Mouse (Mus musculus): ENCODE measurements around the gene Acsbg2. TPM values are rescaled to one million over a fixed set of nuclear protein-coding genes. Genes with fewer than 3 reads are reported as not detected.
"Not testable (repeated sequence)": the region's sequence is repeated elsewhere in the genome, so short reads cannot be mapped to it uniquely, and the experiment has no call there.

The Acsbg2 gene
- not detected in 2 replicates for polyA plus RNA-seq (2015; fragmentation: Nextera tagmentation; extraction: Ambion mirVana)

DNA sequence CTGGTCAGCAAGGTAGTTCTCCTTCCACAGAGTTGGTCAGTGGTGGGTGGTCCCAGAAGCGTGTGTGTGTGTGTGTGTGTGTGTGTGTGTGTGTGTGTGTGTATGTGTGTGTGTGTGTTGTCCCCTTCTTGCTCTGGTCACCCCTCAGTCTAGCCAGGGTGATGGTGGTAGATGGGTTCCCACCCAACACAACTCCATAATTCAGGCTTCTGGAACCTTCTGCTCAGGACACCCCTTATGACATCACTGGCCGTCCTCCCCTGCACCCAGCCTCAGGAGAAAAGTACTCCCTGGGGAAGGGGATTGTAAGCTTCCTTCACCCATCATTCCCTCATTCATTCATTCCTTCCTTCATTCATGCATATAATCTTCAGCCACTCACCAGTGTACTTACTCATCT is at the start of gene Acsbg2:
Gene Acsbg2, minus strand, starts transcription at position 211 of the 400 bp plus-strand sequence.
- H3K9me3 ChIP-seq: no peaks in the 10 kb centered on the region
- no peaks in the 10 kb centered on the region for H3K27me3 ChIP-seq
- H3K27ac ChIP-seq (replicated peaks): no peak within 1 kb of the TSS
- no peak within 1 kb of the TSS for H3K4me3 ChIP-seq
- H3K36me3 ChIP-seq: no peaks in the 10 kb centered on the region
- ATAC-seq (ENCODE audit: low read depth): no peak
- no peak within 1 kb of the TSS for H3K9ac ChIP-seq
- no peaks in the 10 kb centered on the region for H3K4me1 ChIP-seq (replicated peaks)
- H3K4me2 ChIP-seq: no peak within 1 kb of the TSS
- WGBS: 75% methylated on average over 2 of the region's 2 CpGs

- ATAC-seq (ENCODE audit: low read depth): no peak
- WGBS: 79% methylated on average over 3 of the region's 3 CpGs
Observed at GRCm38 (mm10) chr17:56919725-56920124, 45.5 kb upstream of the Acsbg2 start.

DNA sequence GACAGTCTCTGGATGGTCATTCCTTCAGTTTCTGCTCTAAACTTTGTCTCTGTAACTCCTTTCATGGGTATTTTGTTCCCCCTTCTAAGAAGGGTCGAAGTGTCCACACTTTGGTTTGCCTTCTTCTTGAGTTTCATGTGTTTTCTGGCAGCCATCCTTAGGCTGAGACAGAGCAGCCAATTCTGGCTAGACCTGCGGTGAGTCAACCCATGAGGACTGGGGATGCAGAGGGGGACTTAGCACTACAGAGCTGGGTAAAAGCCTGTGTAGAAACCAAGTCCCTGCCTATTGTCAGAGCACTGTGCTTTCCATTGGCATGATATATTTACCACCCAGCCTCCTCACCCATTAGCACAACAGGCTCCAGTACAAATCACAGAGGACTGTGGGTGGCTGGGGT is 42.9 kb upstream of the Acsbg2 start:
- H3K36me3 ChIP-seq: peaks cover 91% of the 10 kb centered on the region
- no peak for ATAC-seq (ENCODE audit: low read depth)
- H3K9me3 ChIP-seq: no peaks in the 10 kb centered on the region
- H3K4me1 ChIP-seq (replicated peaks): no peaks in the 10 kb centered on the region
- no peak overlapping the region for H3K4me2 ChIP-seq
- no peak overlapping the region for H3K27ac ChIP-seq (replicated peaks)
- H3K4me3 ChIP-seq: no peak overlapping the region
- H3K9ac ChIP-seq: no peak overlapping the region
- WGBS: 93% methylated on average over 2 of the region's 2 CpGs
- H3K27me3 ChIP-seq: no peaks in the 10 kb centered on the region

More at GRCm38 (mm10) chr17:56919725-56920124, 45.5 kb upstream of the Acsbg2 start:
- Histone ChIP-seq H3K4me3 (no peak overlapping the region), H3K4me1 (replicated peaks) (no peaks in the 10 kb centered on the region), H3K4me2 (no peak overlapping the region), H3K9ac (no peak overlapping the region), H3K9me3 (no peaks in the 10 kb centered on the region), H3K36me3 (peaks cover 86% of the 10 kb centered on the region), H3K27ac (replicated peaks) (no peak overlapping the region), H3K27me3 (no peaks in the 10 kb centered on the region)

DNA sequence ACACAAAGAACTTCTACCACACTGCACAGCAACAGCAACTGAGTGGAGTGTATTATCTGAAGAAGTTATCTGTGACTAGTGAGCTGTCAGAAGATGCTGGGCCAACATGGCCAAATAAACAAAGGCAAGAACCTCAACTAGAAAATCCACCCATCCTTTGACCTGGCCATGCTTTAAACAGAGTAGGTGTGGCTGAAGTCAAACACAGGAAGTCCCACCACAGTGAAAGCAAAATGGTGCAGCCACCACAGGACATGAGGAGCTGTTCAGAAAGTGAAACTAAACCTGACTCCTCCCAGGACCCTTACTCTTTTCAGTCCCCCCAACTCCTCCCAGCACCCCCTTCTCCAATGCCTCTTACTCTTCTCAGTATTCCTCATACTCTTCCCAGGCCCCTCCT is 39.2 kb upstream of the Acsbg2 start:
- H3K36me3 ChIP-seq: peaks cover 90% of the 10 kb centered on the region

GRCm38 (mm10) chr17:56913023-56913422 is 38.8 kb upstream of the Acsbg2 start:
- Histone ChIP-seq H3K27me3 (no peaks in the 10 kb centered on the region), H3K4me1 (replicated peaks) (no peaks in the 10 kb centered on the region), H3K27ac (replicated peaks) (no peak overlapping the region), H3K9ac (no peak overlapping the region), H3K4me2 (no peak overlapping the region), H3K4me3 (no peak overlapping the region), H3K9me3 (no peaks in the 10 kb centered on the region), H3K36me3 (peaks cover 90% of the 10 kb centered on the region)
- WGBS: 96% methylated on average over 3 of the region's 3 CpGs
- ATAC-seq (ENCODE audit: low read depth): no peak

More for the DNA sequence above, 39.2 kb upstream of the Acsbg2 start:
- Histone ChIP-seq H3K27ac (replicated peaks) (no peak overlapping the region), H3K4me2 (no peak overlapping the region), H3K4me3 (no peak overlapping the region), H3K9ac (no peak overlapping the region), H3K9me3 (no peaks in the 10 kb centered on the region), H3K4me1 (replicated peaks) (no peaks in the 10 kb centered on the region), H3K27me3 (no peaks in the 10 kb centered on the region)
- ATAC-seq (ENCODE audit: low read depth): no peak

GRCm38 (mm10) chr17:56909764-56910163 is 35.5 kb upstream of the Acsbg2 start:
- peaks cover 84% of the 10 kb centered on the region for H3K36me3 ChIP-seq
- WGBS: 92% methylated on average over 2 of the region's 2 CpGs
- H3K27ac ChIP-seq (replicated peaks); H3K27me3 ChIP-seq; H3K4me2 ChIP-seq; H3K4me1 ChIP-seq (replicated peaks); H3K4me3 ChIP-seq; H3K9me3 ChIP-seq; H3K9ac ChIP-seq; ATAC-seq (ENCODE audit: low read depth): not testable (repeated sequence)

GRCm38 (mm10) chr17:56907887-56908286 is 33.6 kb upstream of the Acsbg2 start:
- Histone ChIP-seq H3K9me3 (no peaks in the 10 kb centered on the region), H3K4me2 (no peak overlapping the region), H3K9ac (no peak overlapping the region), H3K4me1 (replicated peaks) (no peaks in the 10 kb centered on the region), H3K36me3 (peaks cover 82% of the 10 kb centered on the region), H3K4me3 (no peak overlapping the region), H3K27me3 (no peaks in the 10 kb centered on the region), H3K27ac (replicated peaks) (no peak overlapping the region)
- no peak for ATAC-seq (ENCODE audit: low read depth)
- WGBS: 88% methylated on average over 9 of the region's 9 CpGs

DNA sequence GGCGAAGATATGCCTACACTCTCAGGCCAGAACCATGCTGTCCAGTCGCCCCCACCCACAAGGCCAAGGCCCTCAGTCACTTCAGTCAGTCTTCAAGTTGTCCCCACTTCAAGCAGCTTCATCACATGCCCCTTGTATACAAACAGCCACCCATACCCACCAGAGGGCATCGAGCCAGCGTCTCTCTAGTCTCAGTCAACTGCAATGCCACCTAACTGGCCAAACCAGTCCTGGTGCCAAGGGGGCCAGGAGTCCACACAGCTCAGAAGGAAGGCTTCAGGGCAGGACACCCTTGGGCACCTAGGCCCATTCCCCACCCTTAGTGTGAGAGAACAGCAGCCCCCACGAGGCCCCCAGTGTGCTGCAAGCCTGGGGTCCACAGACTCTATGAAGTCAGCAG is 32.8 kb upstream of the Acsbg2 start:
- Histone ChIP-seq H3K9ac (no peak overlapping the region), H3K9me3 (no peaks in the 10 kb centered on the region), H3K4me2 (no peak overlapping the region), H3K27ac (replicated peaks) (no peak overlapping the region), H3K4me1 (replicated peaks) (no peaks in the 10 kb centered on the region), H3K4me3 (no peak overlapping the region), H3K36me3 (peaks cover 82% of the 10 kb centered on the region), H3K27me3 (no peaks in the 10 kb centered on the region)
- WGBS: 94% methylated on average over 5 of the region's 5 CpGs
- no peak for ATAC-seq (ENCODE audit: low read depth)

DNA sequence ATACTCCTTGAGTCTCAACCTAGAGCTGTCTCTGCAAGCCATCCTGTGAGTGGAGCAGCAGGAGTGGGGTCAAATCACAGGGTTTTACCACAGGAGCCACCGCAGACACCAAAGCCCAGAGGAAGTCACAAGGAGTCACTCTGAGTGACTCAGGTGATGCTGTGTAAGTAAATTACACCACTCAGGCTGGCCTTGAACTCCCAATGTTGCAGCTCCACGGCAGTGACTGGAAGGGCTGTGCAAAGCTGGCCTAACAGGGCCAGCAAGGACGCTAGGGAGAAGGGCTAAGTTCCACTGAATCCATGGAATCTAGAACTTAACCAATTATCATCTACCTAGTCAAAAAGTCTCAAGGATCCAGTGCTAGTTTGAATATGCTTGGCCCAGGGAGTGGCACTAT is 31.9 kb upstream of the Acsbg2 start:
- WGBS: 96% methylated on average over 3 of the region's 3 CpGs
- no peaks in the 10 kb centered on the region for H3K4me1 ChIP-seq (replicated peaks)
- H3K9me3 ChIP-seq: no peaks in the 10 kb centered on the region
- no peak overlapping the region for H3K4me2 ChIP-seq
- no peak overlapping the region for H3K27ac ChIP-seq (replicated peaks)
- no peak overlapping the region for H3K9ac ChIP-seq
- no peak overlapping the region for H3K4me3 ChIP-seq
- no peak for ATAC-seq (ENCODE audit: low read depth)
- no peaks in the 10 kb centered on the region for H3K27me3 ChIP-seq
- peaks cover 82% of the 10 kb centered on the region for H3K36me3 ChIP-seq

DNA sequence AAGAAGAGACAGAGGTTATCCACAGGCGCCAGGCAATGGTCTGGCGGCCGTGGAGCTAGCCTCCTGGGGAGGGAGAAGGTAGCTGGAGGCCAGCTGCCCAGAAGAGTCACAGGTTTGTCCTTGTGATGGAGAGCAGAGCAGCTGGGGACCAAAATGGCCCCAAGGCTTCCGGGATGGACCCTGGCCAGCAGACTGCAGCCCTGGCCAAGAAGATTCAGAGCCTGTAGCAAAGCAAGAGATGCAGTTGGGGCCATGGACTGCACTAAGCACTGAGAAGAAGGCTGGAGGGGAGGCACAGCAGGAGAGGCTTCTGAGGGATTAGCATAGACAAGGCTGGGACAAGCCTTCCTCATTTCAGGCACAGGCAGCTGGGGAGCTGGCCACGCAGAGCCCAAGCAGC is 28.5 kb upstream of the Acsbg2 start:
- no peak overlapping the region for H3K27ac ChIP-seq (replicated peaks)
- WGBS: 90% methylated on average over 5 of the region's 5 CpGs
- no peak overlapping the region for H3K4me3 ChIP-seq
- H3K4me2 ChIP-seq: no peak overlapping the region
- H3K36me3 ChIP-seq: peaks cover 80% of the 10 kb centered on the region
- H3K9me3 ChIP-seq: no peaks in the 10 kb centered on the region
- no peak for ATAC-seq (ENCODE audit: low read depth)
- no peaks in the 10 kb centered on the region for H3K27me3 ChIP-seq
- peaks cover 10% of the 10 kb centered on the region for H3K4me1 ChIP-seq (replicated peaks)
- no peak overlapping the region for H3K9ac ChIP-seq

- Histone ChIP-seq H3K36me3 (peaks cover 90% of the 10 kb centered on the region), H3K27ac (replicated peaks) (no peak overlapping the region), H3K9me3 (no peaks in the 10 kb centered on the region), H3K4me2 (no peak overlapping the region), H3K4me1 (replicated peaks) (peaks cover 33% of the 10 kb centered on the region), H3K27me3 (no peaks in the 10 kb centered on the region), H3K4me3 (no peak overlapping the region), H3K9ac (peak overlapping the region; percentile 31; the same call in 1 of the 2 replicates)
- ATAC-seq (ENCODE audit: low read depth): peak; percentile 72
- WGBS: 79% methylated on average over 7 of the region's 7 CpGs
Observed at GRCm38 (mm10) chr17:56897630-56898195, 23.5 kb upstream of the Acsbg2 start.

DNA sequence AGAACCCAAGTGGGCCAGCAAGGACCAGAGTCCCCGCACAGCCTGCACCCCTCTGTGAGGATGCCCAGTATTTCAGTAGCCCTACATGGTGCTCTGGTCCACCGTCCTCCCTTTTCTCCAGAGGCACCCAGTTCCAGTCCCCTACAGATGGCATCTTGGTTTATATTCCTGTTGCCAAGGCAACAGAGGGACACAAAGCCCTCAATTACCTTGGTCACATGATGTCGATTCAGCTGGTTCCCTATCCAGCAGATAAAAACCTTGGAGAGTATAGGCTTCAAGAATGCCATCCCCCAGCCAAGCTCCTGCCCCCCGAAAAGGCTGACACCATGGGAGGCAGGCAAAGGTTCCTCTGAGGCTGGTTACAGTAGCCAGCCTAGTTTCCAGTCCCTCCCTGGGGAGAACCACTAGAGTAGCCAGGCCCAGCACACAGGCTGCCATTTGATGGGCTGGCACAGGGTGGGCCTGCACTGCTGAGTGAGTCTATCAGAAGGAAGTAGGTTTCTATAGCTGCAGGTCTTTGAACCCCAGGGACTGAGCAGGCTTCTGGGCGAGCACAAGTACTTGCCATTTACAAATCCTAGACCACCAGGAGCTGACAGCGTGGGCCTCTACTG is 22.4 kb upstream of the Acsbg2 start:
- 0 out of 2 replicates have a peak overlapping the region, but pooled peaks have one; percentile 0 for H3K9ac ChIP-seq
- peak overlapping the region; percentile 81 for H3K27ac ChIP-seq (replicated peaks)
- H3K27me3 ChIP-seq: no peaks in the 10 kb centered on the region
- peaks cover 90% of the 10 kb centered on the region for H3K36me3 ChIP-seq
- peaks cover 33% of the 10 kb centered on the region for H3K4me1 ChIP-seq (replicated peaks)
- H3K9me3 ChIP-seq: no peaks in the 10 kb centered on the region
- WGBS: 51% methylated on average over 6 of the region's 6 CpGs
- H3K4me2 ChIP-seq: no peak overlapping the region
- peak; percentile 63 for ATAC-seq (ENCODE audit: low read depth)
- no peak overlapping the region for H3K4me3 ChIP-seq

All from neural tube, embryonic 13.5 days (tissue).